Mouse (Mus musculus): ENCODE results near the gene Srrm3.

GRCm38 (mm10) chr5:135917327-135918058 is 110.8 kb downstream of the Srrm3 start:
- TF ChIP-seq CTCF (IDR thresholded peaks at IDR 0.05; ENCODE audit: low read depth): peak; percentile 57
- TF ChIP-seq EP300 (IDR thresholded peaks at IDR 0.05; ENCODE audit: low read depth): no peak
